Mouse (Mus musculus): ENCODE data around the gene Ppp2r5a. TPM values are rescaled to one million over a fixed set of nuclear protein-coding genes. Genes with fewer than 3 reads are reported as not detected.
A peak's percentile ranks its signal among the peaks of the same experiment; 100 is the strongest.

The Ppp2r5a gene
- polyA plus RNA-seq, 1 experiment = 60.4 TPM

DNA sequence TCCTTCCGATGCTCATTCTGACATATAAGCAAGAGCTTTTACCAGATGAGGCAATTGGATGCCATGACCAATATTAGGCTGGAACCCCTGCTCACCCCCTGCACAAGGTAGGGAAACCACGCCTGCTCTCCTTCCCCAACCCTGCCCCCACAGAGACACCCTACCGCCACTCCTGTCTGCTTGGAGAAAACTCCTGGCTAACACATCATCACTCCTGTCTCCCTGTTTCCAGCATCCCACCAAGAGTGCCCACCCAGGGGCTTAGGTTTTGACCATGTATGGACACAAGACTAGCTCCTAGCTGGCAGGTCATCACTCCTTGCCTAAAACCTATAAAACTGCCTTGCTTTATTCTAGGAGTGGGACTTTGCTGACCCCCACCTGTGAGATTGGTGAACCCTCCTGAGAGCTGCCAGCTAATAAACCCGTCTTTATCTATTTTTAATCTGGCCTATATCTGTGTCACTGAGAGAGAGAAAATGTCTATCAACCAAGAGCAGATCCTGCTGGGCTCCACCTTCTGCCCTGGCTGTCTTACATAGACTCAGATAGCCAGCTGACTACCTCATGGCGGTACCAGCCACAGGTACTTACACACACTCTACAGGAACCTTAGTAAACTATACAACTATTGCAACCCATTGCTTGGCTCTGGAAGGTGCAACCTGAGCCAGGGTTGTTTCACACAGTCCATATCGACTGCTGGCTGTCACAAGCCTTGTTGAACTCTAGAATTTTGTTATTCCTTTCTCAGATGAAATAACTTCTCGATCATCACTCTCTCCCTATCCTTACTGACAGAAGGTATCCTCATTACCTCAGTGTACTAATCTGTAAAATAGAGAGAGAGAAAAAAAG is 78.1 kb downstream of the Ppp2r5a start:
- H3K4me1 ChIP-seq (ENCODE audit: control insufficient read depth, insufficient read depth, low read length) = no peaks in the 10 kb centered on the region
- no peak overlapping the region for H3K4me3 ChIP-seq (ENCODE audit: insufficient read depth, low read length)
- H3K27ac ChIP-seq (ENCODE audit: insufficient read depth, low read length) = no peak overlapping the region
- TF ChIP-seq CTCF (IDR thresholded peaks at IDR 0.05; ENCODE audit: borderline replicate concordance, insufficient read depth, low read length) (no peak), POLR2A (IDR thresholded peaks at IDR 0.05; ENCODE audit: low read depth, low read length) (no peak)

DNA sequence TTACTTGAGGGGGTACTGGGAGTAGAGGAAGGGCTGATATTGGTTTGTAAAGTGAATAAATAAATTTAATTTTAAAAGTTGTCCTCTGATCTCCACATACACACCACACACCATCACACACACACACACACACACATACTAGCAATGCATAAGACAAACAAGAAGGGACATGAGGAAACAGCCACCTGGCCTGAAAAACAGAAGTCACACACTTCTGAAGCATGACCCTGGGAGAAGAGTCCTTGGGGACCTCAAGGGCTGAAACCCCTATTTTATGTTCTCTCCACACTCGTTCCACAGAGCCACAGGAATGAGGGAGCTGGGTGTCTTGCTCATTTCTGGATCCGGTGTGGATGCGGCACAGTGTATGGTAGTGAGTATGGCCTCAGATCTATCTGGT is 79.7 kb downstream of the Ppp2r5a start:
- no peaks in the 10 kb centered on the region for H3K4me1 ChIP-seq (ENCODE audit: control insufficient read depth, insufficient read depth, low read length)
- no peak for TF ChIP-seq POLR2A (IDR thresholded peaks at IDR 0.05; ENCODE audit: low read depth, low read length)
- TF ChIP-seq CTCF (IDR thresholded peaks at IDR 0.05; ENCODE audit: borderline replicate concordance, insufficient read depth, low read length) = no peak
- H3K27ac ChIP-seq (ENCODE audit: insufficient read depth, low read length) = no peak overlapping the region
- H3K4me3 ChIP-seq (ENCODE audit: insufficient read depth, low read length) = no peak overlapping the region

DNA sequence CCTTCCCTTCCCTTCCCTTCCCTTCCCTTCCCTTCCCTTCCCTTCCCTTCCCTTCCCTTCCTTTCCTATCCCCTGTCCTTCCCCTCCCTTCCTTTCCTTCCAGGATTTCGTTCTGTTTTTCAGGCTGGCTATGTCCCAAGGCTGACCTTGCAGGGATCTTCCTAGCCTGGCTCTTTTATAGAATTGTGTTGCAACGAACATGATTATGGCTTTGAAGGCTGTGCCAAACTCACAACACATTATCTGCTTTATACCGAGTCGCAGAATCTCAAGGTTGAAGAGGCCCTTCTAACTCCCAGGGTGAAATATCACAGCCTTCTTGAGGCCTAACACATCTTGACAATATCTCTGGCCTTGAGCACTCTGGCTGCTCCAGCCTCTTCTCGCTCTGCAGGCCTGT is 84.4 kb downstream of the Ppp2r5a start:
- no peak for TF ChIP-seq POLR2A (IDR thresholded peaks at IDR 0.05; ENCODE audit: low read depth, low read length)
- no peak overlapping the region for H3K27ac ChIP-seq (ENCODE audit: insufficient read depth, low read length)
- H3K4me1 ChIP-seq (ENCODE audit: control insufficient read depth, insufficient read depth, low read length) = no peaks in the 10 kb centered on the region; the same call in 1 of the 2 replicates

DNA sequence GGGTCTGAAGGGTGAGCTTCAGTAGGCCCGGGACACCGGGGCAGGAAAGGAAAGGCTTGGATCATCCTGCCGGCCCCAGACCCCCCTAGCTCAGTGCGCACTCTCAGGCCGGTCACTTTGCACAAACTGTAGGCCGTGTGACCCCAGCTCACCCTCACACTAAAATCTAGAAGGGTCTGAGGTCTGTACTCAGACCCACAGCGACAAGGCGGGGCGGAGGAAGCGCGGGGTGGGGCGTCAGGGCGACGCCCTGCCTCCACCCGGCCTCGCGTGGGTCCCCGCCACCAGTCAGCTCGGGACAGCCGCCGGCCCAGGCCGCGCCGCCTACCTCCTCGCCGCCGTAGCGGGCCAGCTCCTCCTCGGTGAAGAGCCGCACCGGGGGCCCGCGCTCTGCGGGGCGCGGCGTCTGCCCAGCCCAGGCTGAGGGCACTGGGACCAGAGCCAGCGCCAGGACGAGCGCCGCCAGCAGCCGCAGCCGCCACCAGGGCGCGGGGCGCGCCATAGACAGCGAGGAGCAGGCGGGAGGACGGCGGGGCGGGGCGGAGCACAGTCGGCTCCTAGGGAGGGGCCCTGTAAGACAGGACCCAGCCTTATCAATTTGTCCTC is 85.4 kb downstream of the Ppp2r5a start, which contains the start of gene Nenf:
Gene Nenf, minus strand, starts transcription at position 604 of the 606 bp plus-strand sequence.
- Histone ChIP-seq H3K4me3 (ENCODE audit: insufficient read depth, low read length) (peak within 1 kb of the TSS; percentile 59), H3K4me1 (ENCODE audit: control insufficient read depth, insufficient read depth, low read length) (no peaks in the 10 kb centered on the region; the same call in 1 of the 2 replicates), H3K27ac (ENCODE audit: insufficient read depth, low read length) (no peak within 1 kb of the TSS)
- no peak; the same call in none of the 2 replicates for TF ChIP-seq POLR2A (IDR thresholded peaks at IDR 0.05; ENCODE audit: low read depth, low read length)
- no peak for TF ChIP-seq CTCF (IDR thresholded peaks at IDR 0.05; ENCODE audit: borderline replicate concordance, insufficient read depth, low read length)

More for the DNA sequence above, 84.4 kb downstream of the Ppp2r5a start:
- no peak overlapping the region for H3K4me3 ChIP-seq (ENCODE audit: insufficient read depth, low read length)

DNA sequence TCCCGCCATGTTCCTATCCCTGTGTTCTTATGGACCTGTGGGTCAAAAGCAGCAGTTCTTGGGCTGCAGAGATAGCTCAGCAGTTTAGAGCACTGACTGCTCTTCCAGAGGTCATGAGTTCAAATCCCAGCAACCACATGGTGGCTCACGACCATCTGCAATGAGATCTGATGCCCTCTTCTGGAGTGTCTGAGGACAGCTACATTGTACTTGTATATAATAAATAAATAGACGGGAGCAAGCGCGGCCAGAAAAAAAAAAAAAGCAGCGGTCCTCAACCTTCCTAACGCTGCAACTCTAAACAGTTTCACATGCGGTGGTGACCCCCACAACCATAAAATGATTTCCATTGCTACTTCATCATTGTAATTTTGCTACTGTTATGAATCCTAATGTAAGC is 86.3 kb downstream of the Ppp2r5a start:
- H3K27ac ChIP-seq (ENCODE audit: insufficient read depth, low read length) = no peak overlapping the region
- no peaks in the 10 kb centered on the region; the same call in 1 of the 2 replicates for H3K4me1 ChIP-seq (ENCODE audit: control insufficient read depth, insufficient read depth, low read length)
- no peak overlapping the region for H3K4me3 ChIP-seq (ENCODE audit: insufficient read depth, low read length)
- TF ChIP-seq CTCF (IDR thresholded peaks at IDR 0.05; ENCODE audit: borderline replicate concordance, insufficient read depth, low read length) (no peak), POLR2A (IDR thresholded peaks at IDR 0.05; ENCODE audit: low read depth, low read length) (no peak)

DNA sequence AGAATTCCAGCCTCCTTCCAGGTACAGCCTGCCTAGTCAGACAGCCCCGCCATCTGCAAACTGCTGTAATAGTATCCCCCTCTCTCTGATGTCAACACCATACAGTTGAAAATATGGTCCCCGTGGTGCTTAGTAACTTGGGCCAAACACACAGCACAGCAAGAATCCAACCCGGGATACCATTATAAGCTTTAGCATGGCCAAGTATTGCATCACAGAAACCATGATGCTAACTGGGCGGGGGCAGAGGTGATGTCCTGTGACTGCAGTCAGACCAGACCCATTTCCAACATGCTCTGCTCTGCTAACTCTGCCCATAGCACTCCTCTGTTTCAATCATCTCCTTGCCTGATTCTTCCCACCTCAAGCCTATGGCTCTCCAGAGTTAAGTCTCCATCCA is 89.1 kb downstream of the Ppp2r5a start:
- TF ChIP-seq CTCF (IDR thresholded peaks at IDR 0.05; ENCODE audit: borderline replicate concordance, insufficient read depth, low read length) (no peak), POLR2A (IDR thresholded peaks at IDR 0.05; ENCODE audit: low read depth, low read length) (no peak)
- Histone ChIP-seq H3K4me1 (ENCODE audit: control insufficient read depth, insufficient read depth, low read length) (no peaks in the 10 kb centered on the region; the same call in 1 of the 2 replicates), H3K4me3 (ENCODE audit: insufficient read depth, low read length) (no peak overlapping the region), H3K27ac (ENCODE audit: insufficient read depth, low read length) (no peak overlapping the region)

DNA sequence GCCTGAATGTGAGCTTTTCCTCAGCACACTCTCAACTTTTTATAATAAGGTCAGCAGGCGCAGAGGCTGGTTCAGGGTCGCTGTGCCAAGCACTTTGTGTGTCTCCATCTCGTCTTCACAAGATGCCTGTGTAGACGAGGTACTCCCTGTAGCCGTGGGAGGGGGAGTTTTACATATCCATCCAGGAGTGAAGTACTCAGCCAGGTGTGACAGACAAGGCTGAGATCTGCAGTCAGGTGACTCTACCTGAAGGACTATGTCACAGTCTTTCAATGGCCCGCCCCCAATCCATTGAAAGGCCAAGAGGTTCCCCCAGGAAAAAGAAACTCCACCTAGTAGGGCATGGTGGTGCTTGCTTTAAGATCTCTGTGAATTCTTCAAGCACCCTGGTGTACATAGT is 89.9 kb downstream of the Ppp2r5a start:
- Histone ChIP-seq H3K27ac (ENCODE audit: insufficient read depth, low read length) (no peak overlapping the region), H3K4me3 (ENCODE audit: insufficient read depth, low read length) (no peak overlapping the region), H3K4me1 (ENCODE audit: control insufficient read depth, insufficient read depth, low read length) (no peaks in the 10 kb centered on the region; the same call in 1 of the 2 replicates)
- no peak for TF ChIP-seq CTCF (IDR thresholded peaks at IDR 0.05; ENCODE audit: borderline replicate concordance, insufficient read depth, low read length)
- no peak for TF ChIP-seq POLR2A (IDR thresholded peaks at IDR 0.05; ENCODE audit: low read depth, low read length)

DNA sequence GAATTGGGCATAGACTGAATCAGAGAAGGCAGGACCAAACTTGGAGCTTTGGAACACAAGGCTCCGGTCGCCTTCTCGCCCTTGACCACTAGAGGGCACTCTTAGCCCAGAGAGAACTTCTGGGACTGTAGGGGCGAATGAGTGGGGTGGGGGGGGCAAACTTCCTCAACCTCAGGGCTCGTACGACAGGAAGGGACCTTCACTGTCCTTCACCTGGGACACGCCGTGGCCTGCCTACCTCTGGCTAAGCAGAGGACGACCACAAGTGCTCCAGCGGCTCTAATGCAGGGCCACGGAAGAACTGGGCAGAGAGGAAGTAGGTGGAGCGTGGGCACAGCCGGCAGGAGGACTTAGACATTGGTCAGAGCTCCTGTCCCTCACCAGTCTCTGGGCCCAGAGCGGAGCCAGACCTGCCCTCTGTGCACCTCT is 90.5 kb downstream of the Ppp2r5a start:
- Histone ChIP-seq H3K4me1 (ENCODE audit: control insufficient read depth, insufficient read depth, low read length) (no peaks in the 10 kb centered on the region), H3K4me3 (ENCODE audit: insufficient read depth, low read length) (peak overlapping the region; percentile 34), H3K27ac (ENCODE audit: insufficient read depth, low read length) (no peak overlapping the region)
- TF ChIP-seq POLR2A (IDR thresholded peaks at IDR 0.05; ENCODE audit: low read depth, low read length) = peak; percentile 92
- TF ChIP-seq CTCF (IDR thresholded peaks at IDR 0.05; ENCODE audit: borderline replicate concordance, insufficient read depth, low read length) = peak; percentile 66

DNA sequence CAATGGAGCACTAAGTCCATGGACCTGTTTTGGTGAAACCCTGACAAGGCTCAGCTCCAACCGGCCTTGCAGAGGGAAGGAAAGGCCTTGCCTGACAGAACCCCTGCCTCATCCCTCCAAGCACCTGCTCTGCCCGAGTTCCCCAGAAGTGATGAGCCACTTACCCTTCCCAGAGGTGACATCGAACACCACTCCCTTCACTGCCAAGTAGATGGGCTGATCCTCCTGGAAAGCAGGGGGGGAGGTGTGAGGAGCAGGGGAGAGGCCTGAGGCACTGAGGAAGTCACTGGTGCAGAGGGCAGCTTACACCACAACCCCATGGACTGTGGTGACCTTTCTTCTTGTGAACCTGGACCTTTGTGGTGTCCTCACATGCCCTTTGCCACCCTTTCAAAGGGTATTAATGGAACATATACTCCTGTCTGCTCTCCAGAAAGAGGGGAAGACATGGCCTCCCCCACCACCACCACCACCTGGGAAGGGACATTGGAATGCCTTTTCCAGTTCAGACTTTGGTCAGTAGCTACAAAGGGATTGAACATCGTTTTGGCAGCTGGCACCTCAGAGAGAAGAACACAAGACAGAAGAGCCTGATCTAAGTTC is 91.7 kb downstream of the Ppp2r5a start:
- no peak overlapping the region for H3K27ac ChIP-seq (ENCODE audit: insufficient read depth, low read length)
- no peaks in the 10 kb centered on the region for H3K4me1 ChIP-seq (ENCODE audit: control insufficient read depth, insufficient read depth, low read length)
- no peak for TF ChIP-seq POLR2A (IDR thresholded peaks at IDR 0.05; ENCODE audit: low read depth, low read length)
- no peak for TF ChIP-seq CTCF (IDR thresholded peaks at IDR 0.05; ENCODE audit: borderline replicate concordance, insufficient read depth, low read length)
- no peak overlapping the region for H3K4me3 ChIP-seq (ENCODE audit: insufficient read depth, low read length)
